Mouse (Mus musculus): ENCODE measurements at regions not wholly inside any gene's neighbourhood (a gene's known extent, or its start where the extent isn't known, plus 50 kb on each side); places are given as distances from the start of the nearest gene placed in this dataset.

- no peak for TF ChIP-seq CTCF (IDR thresholded peaks at IDR 0.05; ENCODE audit: control insufficient read depth, insufficient read depth, insufficient replicate concordance, low read depth, low read length)
- no peak for TF ChIP-seq POLR2A (IDR thresholded peaks at IDR 0.05; ENCODE audit: control insufficient read depth, low read depth, low read length)
Observed at GRCm38 (mm10) chr10:43710886-43711256, 132.8 kb downstream of the Cd24a start.
